Mouse (Mus musculus) G1E (cell line): Measurements from ENCODE around the gene Arl1.

Experiments used
- CTCF ChIP-seq: IDR thresholded peaks from 2 replicates; pipeline ENCODE4 v1.5.1; 2012; ENCODE audit warnings: low read depth, low read length, inconsistent platforms, mixed read lengths
- GATA1 ChIP-seq: IDR thresholded peaks from 2 replicates; pipeline ENCODE4 v1.6.1; 2012; ENCODE audit warnings: borderline replicate concordance, low read length, inconsistent platforms, mixed read lengths
- TAL1 ChIP-seq: conservative IDR thresholded peaks from 2 replicates; pipeline ENCODE4 v1.6.1; 2012; ENCODE audit warnings: low read depth, low read length, inconsistent platforms, mixed read lengths

GRCm38 (mm10) chr10:88784513-88784931 lies 53.9 kb downstream of the Arl1 start:
- no peak for TF ChIP-seq CTCF
- TF ChIP-seq GATA1: no peak
- TF ChIP-seq TAL1: no peak
